Mouse (Mus musculus) right cerebral cortex, postnatal 36 days (tissue): ENCODE measurements around the gene Ifna6.

Source experiments
- DNase-seq, 2 experiments: peaks; one replicate each; pipeline ENCODE4 v3.0.0; 2022; ENCODE audit warnings: low spot score in 2 of 2, mixed read lengths in 1 of 2

Gene Ifna6

DNA sequence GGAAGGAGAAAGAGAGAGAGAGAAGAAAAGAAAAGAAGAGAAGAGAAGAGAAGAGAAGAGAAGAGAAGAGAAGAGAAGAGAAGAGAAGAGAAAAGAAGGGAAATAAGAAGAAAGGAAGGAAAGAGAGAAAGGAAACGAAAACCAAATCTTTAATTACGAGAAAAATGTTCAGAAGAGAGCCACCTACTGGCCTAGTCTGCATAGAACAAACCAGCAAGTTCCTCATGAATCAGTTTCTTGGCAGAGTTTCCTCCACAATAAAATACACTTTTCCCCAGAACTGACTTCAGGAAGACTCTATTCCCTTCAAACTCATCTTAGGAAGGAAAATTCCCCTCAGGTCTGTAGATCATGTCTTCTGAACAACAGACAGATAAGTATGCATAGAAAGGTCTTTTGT lies 18.1 kb downstream of the Ifna6 start:
- DNase-seq: no peak

- DNase-seq: no peak
These were observed 22.5 kb downstream of the Ifna6 start, which contains the start of gene Ifna1 for GRCm38 (mm10) chr4:88849698-88850097. TSS of gene Ifna1 (plus strand) at chr4:88850087.

- no peak for DNase-seq
These were observed 24.0 kb downstream of the Ifna6 start for GRCm38 (mm10) chr4:88851026-88851763.

DNA sequence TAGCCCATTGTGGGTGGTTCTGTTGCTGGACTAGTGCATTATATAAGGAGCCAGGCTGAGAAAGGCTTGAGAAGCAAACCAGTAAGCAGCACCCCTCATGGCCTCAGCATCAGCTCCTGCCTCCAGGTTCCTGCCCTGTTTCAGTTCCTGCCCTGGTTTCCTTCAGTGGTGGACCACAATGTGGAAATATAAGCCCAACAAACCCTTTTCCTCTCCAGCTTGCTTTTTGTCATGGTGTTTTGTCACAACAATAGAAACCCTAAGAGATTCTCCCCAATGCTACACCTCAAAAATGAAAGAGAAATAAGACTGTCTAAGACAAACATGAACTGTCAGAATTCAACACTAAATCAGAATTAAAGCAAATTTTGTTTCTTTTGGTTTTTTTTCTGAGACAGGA lies 32.0 kb downstream of the Ifna6 start:
- DNase-seq: no peak

- DNase-seq: no peak
These were observed 36.1 kb downstream of the Ifna6 start for GRCm38 (mm10) chr4:88863309-88863708.

DNA sequence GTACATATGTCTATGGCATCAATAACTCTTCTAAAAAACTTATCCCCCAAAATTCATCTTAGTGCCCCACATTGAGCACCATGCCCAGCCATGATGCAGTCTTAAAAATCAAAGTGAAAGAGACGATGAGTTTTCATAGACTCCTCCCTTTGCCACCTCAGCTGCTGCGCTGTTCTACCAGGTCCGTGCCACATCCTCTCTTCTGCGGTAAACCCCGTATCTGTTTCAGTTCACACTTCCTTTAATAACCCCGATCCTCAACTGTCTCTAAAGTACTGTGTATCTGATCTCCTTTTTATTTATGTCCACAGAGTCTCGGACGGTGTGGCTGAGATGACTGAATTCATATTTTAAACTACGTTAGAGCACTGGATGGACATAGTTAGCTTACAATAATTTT lies 37.4 kb downstream of the Ifna6 start:
- no peak for DNase-seq

GRCm38 (mm10) chr4:88865011-88865569 lies 37.9 kb downstream of the Ifna6 start:
- DNase-seq: no peak

GRCm38 (mm10) chr4:88867366-88867925 lies 40.2 kb downstream of the Ifna6 start:
- peak; percentile 18 to 50 for DNase-seq

- peak in 1 of 2 experiments; percentile 8 for DNase-seq
These were observed 41.0 kb downstream of the Ifna6 start for GRCm38 (mm10) chr4:88867926-88868911.

DNA sequence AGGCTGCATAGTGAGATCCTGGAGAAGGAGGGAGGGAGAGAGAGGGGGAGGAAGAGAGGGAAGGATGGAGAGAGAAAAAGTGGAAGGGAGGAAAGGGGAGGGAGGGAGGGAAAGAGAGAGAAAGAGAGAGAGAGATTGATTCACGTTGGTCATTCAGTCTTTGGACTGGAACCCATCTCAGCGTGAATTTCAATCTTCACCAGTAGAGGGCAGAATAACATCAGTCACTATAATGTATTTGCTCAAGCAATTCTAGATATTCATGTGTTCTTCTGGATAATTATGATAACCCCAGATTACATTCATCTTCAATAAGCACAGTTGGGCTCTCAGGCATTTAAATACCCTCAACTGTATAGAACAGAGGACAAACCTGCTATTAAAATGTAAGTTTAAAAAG lies 45.5 kb downstream of the Ifna6 start:
- DNase-seq: no peak

- DNase-seq: no peak
These were observed 48.3 kb downstream of the Ifna6 start for GRCm38 (mm10) chr4:88875435-88876095.

DNA sequence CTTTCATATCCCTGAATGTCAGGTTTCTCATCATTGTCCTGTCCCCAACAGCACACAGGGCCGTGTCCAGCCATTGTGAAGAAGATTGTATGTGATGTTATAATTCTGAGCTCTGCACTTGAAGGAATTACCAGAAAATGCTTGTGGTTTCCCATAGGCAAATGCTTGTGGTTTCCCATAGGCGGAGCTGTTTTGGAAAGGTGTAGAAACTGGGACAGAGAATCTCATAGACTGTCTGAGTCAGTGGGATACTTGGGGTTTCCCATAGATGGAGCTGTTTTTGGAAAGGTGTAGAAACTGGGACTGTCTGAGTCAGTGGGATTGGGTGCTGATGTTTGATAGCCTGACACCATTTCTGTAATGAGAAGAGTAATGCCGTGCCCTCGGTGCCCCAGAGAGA lies 49.3 kb downstream of the Ifna6 start:
- DNase-seq: no peak
